Mouse (Mus musculus): ENCODE results near the gene Acot10. TPM values are rescaled to one million over a fixed set of nuclear protein-coding genes. Genes with fewer than 3 reads are reported as not detected.

Gene Acot10
- polyA plus RNA-seq, 1 experiment = 0.45 TPM

GRCm38 (mm10) chr15:20667989-20668388, 1.4 kb upstream of the Acot10 start:
- Histone ChIP-seq H3K36me3 (ENCODE audit: control insufficient read depth, insufficient read depth, low read length, poor library complexity, severe bottlenecking) (no peaks in the 10 kb centered on the region), H3K9me3 (replicated peaks; ENCODE audit: control insufficient read depth, insufficient read depth, low read length, poor library complexity, severe bottlenecking) (no peaks in the 10 kb centered on the region), H3K4me3 (ENCODE audit: low read depth, low read length) (no peak overlapping the region), H3K27me3 (ENCODE audit: control insufficient read depth, insufficient read depth, low read length, poor library complexity, severe bottlenecking) (no peaks in the 10 kb centered on the region), H3K4me1 (ENCODE audit: control insufficient read depth, insufficient read depth, low read length) (no peaks in the 10 kb centered on the region), H3K9ac (ENCODE audit: low read depth, poor library complexity, severe bottlenecking) (no peak overlapping the region), H3K27ac (ENCODE audit: insufficient read depth, low read length) (no peak overlapping the region)
- TF ChIP-seq POLR2A (IDR thresholded peaks at IDR 0.05; ENCODE audit: insufficient read depth, low read length) (no peak), EP300 (IDR thresholded peaks at IDR 0.05; ENCODE audit: insufficient read depth, low read depth, low read length) (no peak), CTCF (IDR thresholded peaks at IDR 0.05; ENCODE audit: low read depth, low read length) (no peak)

DNA sequence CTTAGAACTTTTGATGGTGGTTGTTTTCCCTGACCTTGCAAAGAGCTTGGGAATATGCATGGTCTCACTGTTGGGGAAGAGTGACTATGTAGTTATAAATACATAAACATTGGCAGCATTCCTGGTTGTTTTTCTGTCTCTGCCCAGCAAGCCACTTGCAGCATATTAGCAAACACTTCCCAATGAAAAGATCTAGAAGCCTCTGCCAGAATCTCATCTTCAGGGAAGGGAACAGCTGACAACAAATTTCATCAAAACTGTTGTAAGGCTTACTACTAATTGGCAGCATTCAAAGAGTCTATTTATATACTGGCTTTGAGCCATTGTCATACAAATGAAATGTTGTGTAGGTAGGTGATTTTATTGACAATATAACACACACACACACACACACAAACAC, 800 bp upstream of the Acot10 start:
- H3K27ac ChIP-seq (ENCODE audit: insufficient read depth, low read length) = no peak overlapping the region
- H3K9ac ChIP-seq (ENCODE audit: low read depth, poor library complexity, severe bottlenecking) = no peak overlapping the region
- H3K4me3 ChIP-seq (ENCODE audit: low read depth, low read length) = no peak overlapping the region
- H3K36me3 ChIP-seq (ENCODE audit: control insufficient read depth, insufficient read depth, low read length, poor library complexity, severe bottlenecking) = no peaks in the 10 kb centered on the region
- TF ChIP-seq EP300 (IDR thresholded peaks at IDR 0.05; ENCODE audit: insufficient read depth, low read depth, low read length) (no peak), POLR2A (IDR thresholded peaks at IDR 0.05; ENCODE audit: insufficient read depth, low read length) (no peak), CTCF (IDR thresholded peaks at IDR 0.05; ENCODE audit: low read depth, low read length) (no peak)
- H3K4me1 ChIP-seq (ENCODE audit: control insufficient read depth, insufficient read depth, low read length) = no peaks in the 10 kb centered on the region
- no peaks in the 10 kb centered on the region for H3K27me3 ChIP-seq (ENCODE audit: control insufficient read depth, insufficient read depth, low read length, poor library complexity, severe bottlenecking)
- no peaks in the 10 kb centered on the region for H3K9me3 ChIP-seq (replicated peaks; ENCODE audit: control insufficient read depth, insufficient read depth, low read length, poor library complexity, severe bottlenecking)

DNA sequence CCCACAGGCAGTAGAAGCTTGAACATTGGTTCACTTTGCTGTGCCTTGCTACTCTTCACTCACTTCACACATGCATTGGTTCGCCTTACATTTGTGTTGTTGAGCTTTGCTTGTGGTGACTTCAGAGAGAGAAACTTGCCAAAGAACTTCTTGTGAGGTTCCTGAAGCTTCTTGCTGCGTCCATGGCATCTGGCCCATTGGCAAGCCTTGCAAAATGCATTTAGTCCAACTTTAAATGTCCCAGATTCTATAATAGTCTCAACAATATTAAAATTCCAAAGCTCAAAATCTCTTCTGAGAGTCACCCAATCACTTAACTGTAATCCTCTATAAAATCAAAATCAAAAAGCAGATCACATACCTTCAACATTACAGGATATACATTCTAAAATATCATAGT, 6.3 kb downstream of the Acot10 start:
- H3K27ac ChIP-seq (ENCODE audit: insufficient read depth, low read length) = no peak overlapping the region
- no peaks in the 10 kb centered on the region for H3K36me3 ChIP-seq (ENCODE audit: control insufficient read depth, insufficient read depth, low read length, poor library complexity, severe bottlenecking)
- no peaks in the 10 kb centered on the region for H3K4me1 ChIP-seq (ENCODE audit: control insufficient read depth, insufficient read depth, low read length)
- no peak overlapping the region for H3K4me3 ChIP-seq (ENCODE audit: low read depth, low read length)
- no peaks in the 10 kb centered on the region for H3K9me3 ChIP-seq (replicated peaks; ENCODE audit: control insufficient read depth, insufficient read depth, low read length, poor library complexity, severe bottlenecking)
- TF ChIP-seq POLR2A (IDR thresholded peaks at IDR 0.05; ENCODE audit: insufficient read depth, low read length) = no peak
- H3K27me3 ChIP-seq (ENCODE audit: control insufficient read depth, insufficient read depth, low read length, poor library complexity, severe bottlenecking) = no peaks in the 10 kb centered on the region
- no peak overlapping the region for H3K9ac ChIP-seq (ENCODE audit: low read depth, poor library complexity, severe bottlenecking)

GRCm38 (mm10) chr15:20642905-20643414, 23.6 kb downstream of the Acot10 start:
- Histone ChIP-seq H3K27me3 (ENCODE audit: control insufficient read depth, insufficient read depth, low read length, poor library complexity, severe bottlenecking) (no peaks in the 10 kb centered on the region), H3K9me3 (replicated peaks; ENCODE audit: control insufficient read depth, insufficient read depth, low read length, poor library complexity, severe bottlenecking) (no peaks in the 10 kb centered on the region), H3K4me1 (ENCODE audit: control insufficient read depth, insufficient read depth, low read length) (no peaks in the 10 kb centered on the region), H3K36me3 (ENCODE audit: control insufficient read depth, insufficient read depth, low read length, poor library complexity, severe bottlenecking) (no peaks in the 10 kb centered on the region), H3K4me3 (ENCODE audit: low read depth, low read length) (no peak overlapping the region), H3K27ac (ENCODE audit: insufficient read depth, low read length) (no peak overlapping the region), H3K9ac (ENCODE audit: low read depth, poor library complexity, severe bottlenecking) (no peak overlapping the region)
- no peak for TF ChIP-seq EP300 (IDR thresholded peaks at IDR 0.05; ENCODE audit: insufficient read depth, low read depth, low read length)
- no peak for TF ChIP-seq POLR2A (IDR thresholded peaks at IDR 0.05; ENCODE audit: insufficient read depth, low read length)
- no peak for TF ChIP-seq CTCF (IDR thresholded peaks at IDR 0.05; ENCODE audit: low read depth, low read length)

- Histone ChIP-seq H3K27ac (ENCODE audit: insufficient read depth, low read length) (no peak overlapping the region), H3K9me3 (replicated peaks; ENCODE audit: control insufficient read depth, insufficient read depth, low read length, poor library complexity, severe bottlenecking) (no peaks in the 10 kb centered on the region), H3K4me3 (ENCODE audit: low read depth, low read length) (no peak overlapping the region), H3K27me3 (ENCODE audit: control insufficient read depth, insufficient read depth, low read length, poor library complexity, severe bottlenecking) (no peaks in the 10 kb centered on the region), H3K4me1 (ENCODE audit: control insufficient read depth, insufficient read depth, low read length) (no peaks in the 10 kb centered on the region), H3K9ac (ENCODE audit: low read depth, poor library complexity, severe bottlenecking) (no peak overlapping the region), H3K36me3 (ENCODE audit: control insufficient read depth, insufficient read depth, low read length, poor library complexity, severe bottlenecking) (no peaks in the 10 kb centered on the region)
- TF ChIP-seq CTCF (IDR thresholded peaks at IDR 0.05; ENCODE audit: low read depth, low read length) (no peak), POLR2A (IDR thresholded peaks at IDR 0.05; ENCODE audit: insufficient read depth, low read length) (no peak), EP300 (IDR thresholded peaks at IDR 0.05; ENCODE audit: insufficient read depth, low read depth, low read length) (no peak)
These were observed 27.4 kb downstream of the Acot10 start for GRCm38 (mm10) chr15:20639155-20639554.

DNA sequence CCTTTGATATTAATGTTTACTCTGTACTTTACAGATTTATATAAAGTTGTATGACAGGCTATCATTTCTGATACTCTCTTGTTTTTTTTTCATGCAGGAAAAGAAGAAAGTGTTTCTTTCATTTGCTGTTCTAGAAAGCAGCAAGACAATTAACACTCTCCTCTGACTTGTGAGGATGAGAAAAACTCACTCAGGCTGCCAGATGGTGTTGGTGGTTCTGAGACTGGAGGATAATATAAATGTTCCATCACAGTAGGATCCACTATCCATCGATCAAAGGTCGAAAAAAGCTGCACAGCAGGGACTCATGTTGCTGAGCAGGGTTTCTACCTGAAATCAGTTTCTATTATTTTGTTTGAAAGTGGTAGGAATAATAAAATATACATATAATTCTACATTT, 32.0 kb downstream of the Acot10 start:
- H3K4me1 ChIP-seq (ENCODE audit: control insufficient read depth, insufficient read depth, low read length) = no peaks in the 10 kb centered on the region
- H3K27me3 ChIP-seq (ENCODE audit: control insufficient read depth, insufficient read depth, low read length, poor library complexity, severe bottlenecking) = no peaks in the 10 kb centered on the region
- no peak for TF ChIP-seq CTCF (IDR thresholded peaks at IDR 0.05; ENCODE audit: low read depth, low read length)

More for the DNA sequence above, 32.0 kb downstream of the Acot10 start:
- Histone ChIP-seq H3K27ac (ENCODE audit: insufficient read depth, low read length) (no peak overlapping the region), H3K9me3 (replicated peaks; ENCODE audit: control insufficient read depth, insufficient read depth, low read length, poor library complexity, severe bottlenecking) (no peaks in the 10 kb centered on the region), H3K36me3 (ENCODE audit: control insufficient read depth, insufficient read depth, low read length, poor library complexity, severe bottlenecking) (no peaks in the 10 kb centered on the region), H3K9ac (ENCODE audit: low read depth, poor library complexity, severe bottlenecking) (no peak overlapping the region), H3K4me3 (ENCODE audit: low read depth, low read length) (no peak overlapping the region)

Other genes with a start within 250 kb of the Acot10 start
- gene Cdh12, start 217.5 kb downstream of the Acot10 start, polyA plus RNA-seq (2011; ENCODE audit: insufficient read depth, insufficient read length, low read depth, missing spikeins) = not detected in 2 replicates

Measured in ES-Bruce4 (cell line).